ENCODE assay signal across 24 mouse cellular contexts in genomic region chr2:145830417-145830816, GRCm38 (mm10).
DNase-seq lines count a peak whose midpoint lies in the region; ATAC-seq and TF ChIP-seq lines count a peak whose summit lies in the region.
"Had no signal": no experiment of that assay in that cellular context is flagged by ENCODE, and none has a peak within 500 bp of the region (broad histone marks: within the 10 kb centered on the region; RNA-seq: fewer than 3 reads in every experiment).

No protein-coding gene starts in this region.

- H3K36me3 ChIP-seq in kidney, adult 2 months (ENCODE audit: control insufficient read depth, insufficient read depth, low read length), result peaks cover 3% of the 10 kb centered on the region; the same call in 1 of the 2 replicates
- peaks cover 5% of the 10 kb centered on the region for H3K36me3 ChIP-seq in kidney, embryonic 16.5 days (ENCODE audit: insufficient read depth, low read length)
- H3K36me3 ChIP-seq in lung, postnatal 0 days (ENCODE audit: insufficient read depth, low read length), result no peaks in the 10 kb centered on the region
- H3K36me3 ChIP-seq in stomach, postnatal 0 days (ENCODE audit: control insufficient read depth, insufficient read depth, low read length), result no peaks in the 10 kb centered on the region
- H3K36me3 ChIP-seq: embryonic facial prominence, embryonic 13.5 days; forebrain, embryonic 12.5 days; hindbrain, embryonic 13.5 days had no signal

- H3K9me3 ChIP-seq in kidney, embryonic 16.5 days (ENCODE audit: low read length), result no peaks in the 10 kb centered on the region
- H3K9me3 ChIP-seq in lung, postnatal 0 days (ENCODE audit: low read length), result no peaks in the 10 kb centered on the region
- no peaks in the 10 kb centered on the region for H3K9me3 ChIP-seq in stomach, postnatal 0 days (ENCODE audit: control insufficient read depth, low read length)
- H3K9me3 ChIP-seq: embryonic facial prominence, embryonic 13.5 days; forebrain, embryonic 12.5 days; heart, embryonic 10.5 days; hindbrain, embryonic 13.5 days had no signal

- 80% methylated on average over 3 of the region's 3 CpGs for WGBS in kidney, adult 2 months
- WGBS in kidney, embryonic 16.5 days, result 90% methylated on average over 3 of the region's 3 CpGs
- WGBS in lung, postnatal 0 days, result 71% methylated on average over 3 of the region's 3 CpGs
- WGBS in stomach, postnatal 0 days, result 65% methylated on average over 3 of the region's 3 CpGs

- H3K4me2 ChIP-seq in kidney, embryonic 16.5 days (replicated peaks; ENCODE audit: low read depth, low read length), result no peak overlapping the region
- H3K4me2 ChIP-seq in lung, postnatal 0 days (replicated peaks; ENCODE audit: low read depth, low read length), result no peak overlapping the region
- no peak overlapping the region for H3K4me2 ChIP-seq in stomach, postnatal 0 days (replicated peaks; ENCODE audit: low read depth)
- H3K4me2 ChIP-seq: embryonic facial prominence, embryonic 13.5 days; forebrain, embryonic 12.5 days; hindbrain, embryonic 13.5 days had no signal

- no peak overlapping the region for H3K4me3 ChIP-seq in kidney, adult 2 months (ENCODE audit: insufficient read depth, low read depth, low read length)
- no peak overlapping the region for H3K4me3 ChIP-seq in kidney, embryonic 16.5 days (ENCODE audit: low read length)
- H3K4me3 ChIP-seq in lung, postnatal 0 days (ENCODE audit: low read depth, low read length), result no peak overlapping the region
- H3K4me3 ChIP-seq in brown adipose tissue, adult 24 weeks (ENCODE audit: insufficient read depth, low read depth, low read length), result no peak overlapping the region
- no peak overlapping the region for H3K4me3 ChIP-seq in stomach, postnatal 0 days (ENCODE audit: low read depth, low read length)
- H3K4me3 ChIP-seq: embryonic facial prominence, embryonic 13.5 days; forebrain, embryonic 12.5 days; heart, embryonic 10.5 days; hindbrain, embryonic 13.5 days had no signal

- no peak for TF ChIP-seq EP300 in lung, postnatal 0 days (IDR thresholded peaks at IDR 0.05)
- TF ChIP-seq EP300 in stomach, postnatal 0 days (optimal IDR thresholded peaks at IDR 0.05), result no peak

- no peak overlapping the region for H3K9ac ChIP-seq in kidney, embryonic 16.5 days (replicated peaks; ENCODE audit: low read length)
- H3K9ac ChIP-seq in lung, postnatal 0 days (replicated peaks; ENCODE audit: low read depth), result no peak overlapping the region
- no peak overlapping the region for H3K9ac ChIP-seq in stomach, postnatal 0 days (ENCODE audit: low read length)
- H3K9ac ChIP-seq: embryonic facial prominence, embryonic 13.5 days; forebrain, embryonic 12.5 days; hindbrain, embryonic 13.5 days had no signal

- no peak for TF ChIP-seq CTCF in kidney, adult 2 months (conservative IDR thresholded peaks at IDR 0.05; ENCODE audit: insufficient read depth, insufficient read length, low read depth, low read length)
- TF ChIP-seq CTCF in lung, postnatal 0 days (IDR thresholded peaks at IDR 0.05), result no peak
- no peak for TF ChIP-seq CTCF in stomach, postnatal 0 days (IDR thresholded peaks at IDR 0.05; ENCODE audit: low read depth)

- no peaks in the 10 kb centered on the region for H3K27me3 ChIP-seq in kidney, adult 2 months (replicated peaks; ENCODE audit: control insufficient read depth, insufficient read depth, low read length)
- no peaks in the 10 kb centered on the region for H3K27me3 ChIP-seq in kidney, embryonic 16.5 days (ENCODE audit: insufficient read depth, low read length)
- no peaks in the 10 kb centered on the region for H3K27me3 ChIP-seq in lung, postnatal 0 days (replicated peaks; ENCODE audit: insufficient read depth, low read length)
- H3K27me3 ChIP-seq in stomach, postnatal 0 days (ENCODE audit: control insufficient read depth, insufficient read depth, low read length), result no peaks in the 10 kb centered on the region
- H3K27me3 ChIP-seq: CH12.LX; embryonic facial prominence, embryonic 13.5 days; forebrain, embryonic 12.5 days; hindbrain, embryonic 13.5 days; Patski had no signal

- H3K4me1 ChIP-seq in kidney, adult 2 months (ENCODE audit: control insufficient read depth, insufficient read depth, low read length), result peaks cover 36% of the 10 kb centered on the region
- H3K4me1 ChIP-seq in kidney, embryonic 16.5 days (ENCODE audit: insufficient read depth, low read length), result peaks cover 19% of the 10 kb centered on the region
- peaks cover 17% of the 10 kb centered on the region; the same call in 1 of the 2 replicates for H3K4me1 ChIP-seq in lung, postnatal 0 days (ENCODE audit: insufficient read depth, low read depth, low read length)
- peaks cover 32% of the 10 kb centered on the region for H3K4me1 ChIP-seq in brown adipose tissue, adult 24 weeks (ENCODE audit: control insufficient read depth, insufficient read depth, insufficient read length, low read length)
- 0 out of 2 replicates have a peak, but pooled peaks cover 2% of the 10 kb centered on the region for H3K4me1 ChIP-seq in stomach, postnatal 0 days (replicated peaks; ENCODE audit: control insufficient read depth, insufficient read depth)

- TF ChIP-seq POLR2A in kidney, adult 2 months (IDR thresholded peaks at IDR 0.05; ENCODE audit: low read depth, low read length), result no peak

- 0 out of 2 replicates have a peak overlapping the region, but pooled peaks have one; percentile 30 for H3K27ac ChIP-seq in kidney, adult 2 months (ENCODE audit: insufficient read depth, low read depth, low read length)
- no peak overlapping the region for H3K27ac ChIP-seq in kidney, embryonic 16.5 days (ENCODE audit: low read length)
- H3K27ac ChIP-seq in lung, postnatal 0 days (ENCODE audit: low read length), result peak overlapping the region; percentile 20; the same call in 1 of the 2 replicates
- peak overlapping the region; percentile 4; the same call in 1 of the 2 replicates for H3K27ac ChIP-seq in brown adipose tissue, adult 24 weeks (replicated peaks; ENCODE audit: low read depth, low read length)
- H3K27ac ChIP-seq in stomach, postnatal 0 days (replicated peaks), result peak overlapping the region; percentile 58
- H3K27ac ChIP-seq: embryonic facial prominence, embryonic 13.5 days; forebrain, embryonic 12.5 days; heart, embryonic 10.5 days; hindbrain, embryonic 13.5 days; hindbrain, postnatal 0 days had no signal

- peak; percentile 46 for DNase-seq in kidney, adult 2 months
- no peak for DNase-seq in lung, postnatal 0 days (ENCODE audit: low spot score)
- no peak for DNase-seq in lung, postnatal 36 days
- no peak for DNase-seq in stomach, postnatal 0 days (ENCODE audit: low spot score)
- DNase-seq in layer of hippocampus, postnatal 36 days, result no peak
- DNase-seq: adrenal gland, adult 2 months; adrenal gland, postnatal 36 days; cerebellum, adult 11-12 months; cerebellum, adult 9-10 months; cerebellum, postnatal 25 days; gastrocnemius, postnatal 14 days; heart, adult 18-20 months; heart, postnatal 10 days had no signal

- no peak for ATAC-seq in kidney, embryonic 16.5 days (ENCODE audit: low FRiP score, low TSS enrichment)
- ATAC-seq in lung, postnatal 0 days, result no peak
- no peak for ATAC-seq in stomach, postnatal 0 days (ENCODE audit: low FRiP score, low TSS enrichment)
- ATAC-seq: activated CD4-positive, CD25-positive, alpha-beta regulatory T cell, adult 4 months; forebrain, embryonic 16.5 days; hindbrain, postnatal 0 days; Patski had no signal
